Mouse (Mus musculus) cerebellum, adult 9-10 months (tissue): ENCODE data around the gene Lyrm7.

Source experiments
- DNase-seq: peaks from one replicate; pipeline ENCODE4 v3.0.0; 2022

Gene Lyrm7

DNA sequence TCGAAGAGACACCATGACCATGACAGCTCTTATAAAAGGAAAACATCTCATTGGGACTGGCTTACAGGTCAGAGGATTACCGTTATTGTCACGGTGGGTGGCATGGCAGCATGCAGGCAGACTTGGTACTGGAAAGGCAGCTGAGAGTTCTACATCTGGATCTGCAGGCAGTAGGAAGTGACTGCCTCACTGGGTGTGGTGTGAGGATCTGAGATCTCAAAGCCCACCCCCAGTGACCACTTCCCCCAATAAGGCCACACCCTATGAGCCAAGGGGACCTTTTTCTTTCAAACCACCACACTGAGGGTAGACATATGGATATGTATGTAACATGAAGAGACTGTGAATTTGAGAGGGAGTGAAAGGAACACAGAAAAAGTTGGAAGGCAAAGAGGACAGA lies 66.0 kb downstream of the Lyrm7 start:
- DNase-seq: no peak

DNA sequence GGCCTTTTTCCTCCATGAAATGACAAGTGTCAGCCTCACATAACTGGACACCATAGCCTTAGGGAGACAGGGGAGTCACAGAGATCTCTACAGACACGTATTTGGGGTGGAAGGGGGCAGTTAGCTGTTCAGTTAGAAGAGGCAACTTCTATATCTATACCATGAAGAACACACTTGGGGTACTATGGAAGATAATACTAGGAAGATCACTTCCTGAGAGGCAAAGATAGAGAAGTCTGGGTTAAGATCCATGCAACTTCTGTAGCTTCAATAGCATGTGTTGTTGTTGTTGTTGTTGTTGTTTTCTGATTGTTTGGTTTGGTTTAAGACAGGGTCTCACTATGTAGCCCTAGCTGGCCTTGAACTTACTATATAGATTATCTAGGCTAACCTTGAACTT lies 67.5 kb downstream of the Lyrm7 start:
- no peak for DNase-seq

DNA sequence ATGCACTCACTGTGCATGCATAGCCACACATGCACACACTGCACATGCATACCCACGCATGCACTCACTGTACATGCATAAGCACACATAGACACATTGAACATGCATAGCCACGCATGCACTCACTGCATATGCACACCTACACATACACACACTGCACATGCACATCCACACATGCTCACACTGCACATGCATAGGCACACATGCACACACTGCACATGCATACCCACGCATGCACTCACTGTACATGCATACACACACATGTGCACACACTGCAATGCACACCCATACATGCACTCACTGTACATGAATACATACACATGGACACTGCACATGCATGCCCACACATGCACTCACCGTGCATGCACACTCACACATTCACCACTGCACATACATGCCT lies 69.3 kb downstream of the Lyrm7 start:
- DNase-seq: no peak

DNA sequence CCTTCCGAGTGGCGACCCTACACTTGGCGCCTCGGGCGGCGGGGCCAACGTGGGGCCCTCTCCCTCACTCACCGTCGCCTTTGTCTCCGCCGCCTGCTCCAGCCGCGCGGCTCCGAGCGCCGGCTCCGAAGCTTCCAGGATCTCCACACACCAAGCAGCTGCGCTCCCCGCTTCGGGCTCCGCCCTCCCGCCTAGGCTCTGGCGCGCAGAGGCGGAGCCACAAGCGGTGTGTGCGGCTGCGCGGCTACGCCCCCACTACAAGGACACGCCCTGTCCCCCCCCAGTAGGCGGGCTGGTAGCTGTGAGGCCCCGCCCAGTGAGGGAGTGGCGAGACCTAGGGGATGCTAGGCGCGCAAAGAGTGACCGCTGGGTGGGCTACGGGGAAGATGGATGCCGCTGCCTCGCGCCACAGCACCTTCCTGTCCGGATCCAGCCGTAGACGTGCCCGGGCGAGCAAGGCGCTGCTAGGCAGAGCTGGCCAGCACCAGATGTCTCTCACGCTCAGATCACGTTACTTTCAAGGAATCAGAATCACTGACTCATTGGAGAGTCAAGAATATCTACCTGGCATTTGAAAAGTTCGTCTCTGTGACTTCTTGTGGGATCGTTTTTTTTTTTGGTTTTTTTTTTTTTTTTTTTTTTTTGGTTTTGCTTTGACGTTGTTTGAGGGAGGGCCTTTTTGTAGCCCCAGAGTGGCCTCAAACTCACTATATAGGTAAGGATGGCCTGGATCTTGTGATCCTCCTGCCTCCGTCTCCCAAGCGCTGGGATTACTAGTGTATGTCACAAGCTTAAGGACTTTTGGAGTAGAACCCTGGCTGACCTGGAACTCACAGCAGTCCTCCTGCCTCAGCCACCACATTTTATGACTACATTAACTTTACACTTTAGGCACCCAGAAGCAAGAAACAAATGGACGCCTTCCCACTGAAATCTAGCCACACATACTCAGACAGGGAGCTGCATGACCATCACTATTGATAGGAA lies 72.9 kb downstream of the Lyrm7 start, which contains the start of gene Cdc42se2:
TSS of gene Cdc42se2 (minus strand) at position 188 of the 987 bp plus-strand sequence.
- DNase-seq: peak; percentile 96

DNA sequence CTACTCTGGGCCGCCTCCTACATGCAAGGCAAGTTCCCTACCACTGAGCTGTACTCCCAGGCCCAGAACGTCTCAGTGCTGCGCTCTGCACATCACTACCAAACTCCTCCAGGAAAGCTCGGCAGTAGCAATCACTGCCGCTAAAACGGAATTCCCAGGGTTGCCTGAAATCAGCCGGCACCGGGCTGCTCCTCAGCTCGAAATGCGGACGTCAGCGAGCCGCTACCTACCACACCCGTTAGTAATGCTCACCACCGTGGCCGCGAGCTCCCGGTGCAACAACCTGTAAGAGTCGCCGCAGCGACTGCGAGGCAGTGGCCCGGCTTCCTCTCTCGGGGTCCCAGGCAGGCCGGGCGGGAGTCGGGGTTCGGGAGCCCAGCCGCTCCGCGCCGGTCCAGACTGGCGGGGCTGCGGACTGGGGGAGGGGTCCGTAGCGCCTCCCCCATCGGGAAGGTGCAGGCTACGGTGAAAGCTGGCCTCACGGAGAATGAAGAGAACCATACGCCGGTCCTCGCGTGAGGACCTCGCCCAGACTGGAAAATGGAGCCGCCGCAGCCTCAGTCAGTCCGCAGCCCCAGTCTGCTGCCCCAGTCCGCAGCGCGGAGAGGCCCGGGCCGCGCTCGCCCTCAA lies 73.7 kb downstream of the Lyrm7 start:
- peak; percentile 52 for DNase-seq

DNA sequence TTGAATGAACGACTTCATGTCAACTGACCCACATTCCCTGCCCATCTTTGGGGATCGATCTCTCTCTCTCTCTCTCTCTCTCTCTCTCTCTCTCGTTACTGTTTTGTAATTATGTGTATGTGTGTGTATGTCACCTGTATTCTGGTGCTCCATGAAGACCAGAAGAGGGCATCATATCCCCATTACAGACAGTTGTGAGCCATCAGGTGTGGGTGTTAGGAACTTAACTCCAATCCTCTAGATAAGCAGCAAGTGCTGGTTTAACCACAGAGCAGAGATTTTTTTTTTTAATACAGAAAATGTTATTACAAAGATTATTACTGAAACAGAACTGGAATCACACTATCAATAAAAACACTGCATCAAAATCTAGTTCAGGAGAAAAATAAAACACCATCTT lies 75.2 kb downstream of the Lyrm7 start:
- DNase-seq: no peak

DNA sequence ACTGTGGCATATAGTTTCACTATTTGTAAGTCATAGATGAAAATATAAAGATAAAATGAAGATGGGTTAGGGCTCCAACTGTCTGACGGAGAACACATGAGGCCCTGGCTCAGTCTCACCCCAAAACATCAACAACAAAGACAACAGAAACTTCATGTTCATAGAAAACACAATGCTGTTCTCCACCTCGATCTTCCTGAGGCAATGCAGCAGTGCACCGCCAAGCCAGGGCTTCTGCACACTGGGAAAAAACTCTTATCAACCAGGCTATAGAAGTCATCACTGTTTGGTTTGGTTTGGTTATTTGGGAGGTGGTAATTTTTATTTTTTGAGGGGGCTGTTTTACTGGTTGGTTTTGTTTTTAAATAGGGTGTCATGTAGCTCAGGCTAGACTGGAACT lies 76.3 kb downstream of the Lyrm7 start:
- DNase-seq: no peak

DNA sequence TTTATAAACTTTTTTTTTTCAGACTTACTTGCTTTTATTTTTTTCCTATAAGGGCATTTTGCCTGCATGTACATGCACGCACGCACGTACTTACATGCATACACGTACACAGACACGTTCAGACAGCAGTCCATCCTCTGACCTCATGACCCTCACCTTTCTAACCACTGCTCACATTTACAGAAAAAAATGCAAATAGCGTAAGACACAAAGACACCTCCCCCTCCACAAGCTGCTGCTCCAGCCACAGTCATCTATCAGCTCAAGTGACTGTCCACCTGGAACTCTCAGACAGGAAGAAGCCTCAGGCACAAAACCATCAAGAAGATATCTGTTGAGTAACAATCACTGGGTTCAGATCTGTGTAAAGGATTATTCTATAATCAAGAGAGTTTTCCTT lies 78.5 kb downstream of the Lyrm7 start:
- no peak for DNase-seq

DNA sequence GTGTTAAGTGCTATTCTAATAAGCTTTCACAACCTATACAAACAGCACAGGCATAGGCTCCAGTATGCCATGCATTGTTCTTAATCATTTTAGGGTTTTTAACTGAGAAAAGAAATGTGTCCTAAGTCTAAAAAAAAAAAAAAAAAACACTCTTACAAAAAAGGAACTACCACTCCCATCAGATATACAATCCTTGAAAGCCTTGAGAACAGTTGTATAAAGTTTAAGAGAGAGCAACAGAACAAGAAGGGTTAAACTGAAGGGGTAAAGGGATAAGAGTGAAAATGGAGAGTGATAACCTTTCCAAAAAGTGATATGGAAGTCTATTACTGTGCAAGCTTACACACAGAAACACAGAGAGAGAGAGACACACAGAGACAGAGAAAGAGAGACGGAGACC lies 80.8 kb downstream of the Lyrm7 start:
- no peak for DNase-seq

DNA sequence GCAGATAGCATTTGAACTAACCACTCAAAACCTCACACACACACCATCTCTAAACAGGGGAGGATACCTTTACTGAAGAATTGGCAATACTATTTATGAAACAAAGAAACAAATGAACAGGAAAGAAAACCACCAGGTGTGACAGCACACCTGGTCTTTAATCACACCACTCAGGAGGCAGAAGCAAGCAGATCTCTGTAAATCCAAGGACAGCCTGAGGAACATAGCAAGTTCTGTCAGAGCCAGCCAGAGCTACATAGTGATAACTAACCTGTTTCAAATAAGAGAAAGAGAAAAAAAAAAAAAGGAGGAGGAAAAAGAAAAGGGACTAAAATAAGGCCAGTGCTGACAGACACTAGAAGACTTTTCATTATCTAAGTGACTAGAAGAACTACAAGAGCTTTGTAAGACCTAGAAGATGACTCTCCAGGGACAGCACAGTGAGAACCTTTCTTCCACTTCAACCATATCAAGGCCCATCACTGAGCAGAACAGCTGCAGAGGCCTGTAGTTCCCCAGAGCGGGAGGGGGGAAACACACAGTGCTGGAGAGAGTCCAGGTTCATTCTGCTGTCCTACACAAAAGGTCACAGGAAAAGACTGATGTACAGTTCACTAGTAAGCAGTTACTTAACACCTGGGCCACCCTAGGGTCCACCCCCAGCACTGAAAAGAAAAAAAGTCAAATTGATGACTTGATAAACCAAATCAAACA lies 82.4 kb downstream of the Lyrm7 start:
- no peak for DNase-seq

DNA sequence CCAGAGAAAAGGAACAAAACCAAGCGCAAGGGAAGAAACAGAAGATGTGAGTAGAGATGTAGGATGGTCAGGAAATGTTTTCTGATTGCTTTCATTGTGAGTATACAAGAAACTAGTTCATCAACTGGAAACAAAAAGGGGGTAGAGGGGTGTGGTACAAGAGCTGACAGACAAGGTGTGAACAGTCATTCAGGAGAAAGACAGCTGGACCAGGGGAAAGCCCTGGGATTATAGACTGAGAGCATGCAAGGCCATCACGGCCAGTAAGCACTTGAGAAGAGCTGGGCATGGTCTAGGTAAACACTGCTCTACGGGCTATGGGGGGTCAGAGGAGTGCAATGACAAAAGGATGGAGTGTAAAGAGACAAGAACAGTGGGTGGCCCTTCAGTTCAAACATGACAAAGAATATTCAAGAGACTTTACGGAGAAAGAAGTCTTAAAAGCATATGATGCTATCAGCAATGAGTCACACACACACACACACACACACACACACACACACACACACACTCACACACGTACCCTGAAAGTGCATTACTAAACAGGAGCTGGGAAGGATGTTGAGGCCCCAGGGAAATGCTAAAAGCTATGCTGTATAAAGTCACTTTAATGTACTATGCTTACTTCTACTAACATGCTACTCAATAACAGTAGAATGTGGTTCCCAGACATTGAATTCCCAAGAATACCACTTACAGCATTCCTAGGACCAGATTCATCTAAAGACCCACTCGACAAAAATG lies 83.2 kb downstream of the Lyrm7 start:
- DNase-seq: no peak
